Comparison of ENCODE assay signal across 8 mouse cellular contexts in genomic region chr12:80002474-80003125, GRCm38 (mm10).
A peak's percentile ranks its signal among the peaks of the same experiment; 100 is the strongest.
DNase-seq lines count a peak whose midpoint lies in the region; ATAC-seq and TF ChIP-seq lines count a peak whose summit lies in the region.

No protein-coding gene starts in this region.

- H3K4me1 ChIP-seq in heart, embryonic 10.5 days: peaks cover 56% of the 10 kb centered on the region
- H3K4me1 ChIP-seq in midbrain, embryonic 10.5 days: peaks cover 16% of the 10 kb centered on the region
- H3K4me1 ChIP-seq in midbrain, embryonic 13.5 days (replicated peaks): 0 out of 2 replicates have a peak, but pooled peaks cover 2% of the 10 kb centered on the region
- H3K4me1 ChIP-seq in hindbrain, embryonic 14.5 days (replicated peaks; ENCODE audit: control insufficient read depth, insufficient read depth, low read length): no peaks in the 10 kb centered on the region; the same call in 1 of the 2 replicates
- H3K4me1 ChIP-seq in stomach, postnatal 0 days (replicated peaks; ENCODE audit: control insufficient read depth, insufficient read depth): peaks cover 7% of the 10 kb centered on the region; the same call in 1 of the 2 replicates

- no peak for ATAC-seq in midbrain, embryonic 13.5 days
- peak; percentile 82 for ATAC-seq in hindbrain, embryonic 14.5 days (ENCODE audit: low FRiP score)
- no peak for ATAC-seq in stomach, postnatal 0 days (ENCODE audit: low FRiP score, low TSS enrichment)
- ATAC-seq in inflammation-experienced regulatory T-cells, adult 6 months: no peak

- H3K4me2 ChIP-seq in midbrain, embryonic 13.5 days (replicated peaks): no peak overlapping the region
- no peak overlapping the region for H3K4me2 ChIP-seq in hindbrain, embryonic 14.5 days (replicated peaks)
- H3K4me2 ChIP-seq in stomach, postnatal 0 days (replicated peaks; ENCODE audit: low read depth): no peak overlapping the region

- no peak for TF ChIP-seq EP300 in stomach, postnatal 0 days (optimal IDR thresholded peaks at IDR 0.05)

- H3K36me3 ChIP-seq in heart, embryonic 10.5 days: no peaks in the 10 kb centered on the region
- no peaks in the 10 kb centered on the region for H3K36me3 ChIP-seq in midbrain, embryonic 10.5 days
- H3K36me3 ChIP-seq in midbrain, embryonic 13.5 days: no peaks in the 10 kb centered on the region
- H3K36me3 ChIP-seq in hindbrain, embryonic 14.5 days (replicated peaks; ENCODE audit: control insufficient read depth, insufficient read depth): no peaks in the 10 kb centered on the region
- no peaks in the 10 kb centered on the region for H3K36me3 ChIP-seq in stomach, postnatal 0 days (ENCODE audit: control insufficient read depth, insufficient read depth, low read length)

- H3K4me3 ChIP-seq in heart, embryonic 10.5 days: no peak overlapping the region
- no peak overlapping the region for H3K4me3 ChIP-seq in midbrain, embryonic 10.5 days
- H3K4me3 ChIP-seq in midbrain, embryonic 13.5 days (replicated peaks): no peak overlapping the region
- H3K4me3 ChIP-seq in hindbrain, embryonic 14.5 days (replicated peaks; ENCODE audit: low read length): no peak overlapping the region
- no peak overlapping the region for H3K4me3 ChIP-seq in stomach, postnatal 0 days (ENCODE audit: low read depth, low read length)

- DNase-seq in heart, embryonic 10.5 days (ENCODE audit: low spot score): no peak
- DNase-seq in heart, postnatal 4 days: no peak
- no peak for DNase-seq in midbrain, embryonic 10.5 days (ENCODE audit: low spot score)
- peak; percentile 56 for DNase-seq in hindbrain, embryonic 14.5 days (ENCODE audit: low spot score)
- DNase-seq in stomach, postnatal 0 days (ENCODE audit: low spot score): no peak
- no peak for DNase-seq in frontal cortex, postnatal 10 days (ENCODE audit: low spot score in 2 of 2)

- no peaks in the 10 kb centered on the region for H3K27me3 ChIP-seq in heart, embryonic 10.5 days (ENCODE audit: insufficient read depth, poor library complexity, severe bottlenecking)
- no peaks in the 10 kb centered on the region for H3K27me3 ChIP-seq in midbrain, embryonic 10.5 days (ENCODE audit: low read depth, poor library complexity, severe bottlenecking)
- H3K27me3 ChIP-seq in midbrain, embryonic 13.5 days: no peaks in the 10 kb centered on the region
- no peaks in the 10 kb centered on the region for H3K27me3 ChIP-seq in hindbrain, embryonic 14.5 days (ENCODE audit: control insufficient read depth, insufficient read depth, low read length)
- no peaks in the 10 kb centered on the region for H3K27me3 ChIP-seq in stomach, postnatal 0 days (ENCODE audit: control insufficient read depth, insufficient read depth, low read length)

- 78% methylated on average over 13 of the region's 13 CpGs for WGBS in heart, embryonic 10.5 days
- 78% methylated on average over 13 of the region's 13 CpGs for WGBS in midbrain, embryonic 10.5 days
- WGBS in midbrain, embryonic 13.5 days: 71% methylated on average over 13 of the region's 13 CpGs
- WGBS in hindbrain, embryonic 14.5 days: 44% methylated on average over 13 of the region's 13 CpGs
- WGBS in stomach, postnatal 0 days: 63% methylated on average over 13 of the region's 13 CpGs

- no peak for TF ChIP-seq CTCF in stomach, postnatal 0 days (IDR thresholded peaks at IDR 0.05; ENCODE audit: low read depth)

- no peak overlapping the region for H3K9ac ChIP-seq in midbrain, embryonic 13.5 days (replicated peaks)
- H3K9ac ChIP-seq in hindbrain, embryonic 14.5 days: no peak overlapping the region
- no peak overlapping the region for H3K9ac ChIP-seq in stomach, postnatal 0 days (ENCODE audit: low read length)

- peak overlapping the region; percentile 72 for H3K27ac ChIP-seq in heart, embryonic 10.5 days
- peak overlapping the region; percentile 69 for H3K27ac ChIP-seq in midbrain, embryonic 10.5 days (replicated peaks)
- no peak overlapping the region for H3K27ac ChIP-seq in midbrain, embryonic 13.5 days
- 0 out of 2 replicates have a peak overlapping the region, but pooled peaks have one; percentile 21 for H3K27ac ChIP-seq in hindbrain, embryonic 14.5 days
- H3K27ac ChIP-seq in stomach, postnatal 0 days (replicated peaks): peak overlapping the region; percentile 79

- H3K9me3 ChIP-seq in heart, embryonic 10.5 days: no peaks in the 10 kb centered on the region
- no peaks in the 10 kb centered on the region for H3K9me3 ChIP-seq in midbrain, embryonic 10.5 days (replicated peaks)
- no peaks in the 10 kb centered on the region for H3K9me3 ChIP-seq in midbrain, embryonic 13.5 days
- no peaks in the 10 kb centered on the region for H3K9me3 ChIP-seq in hindbrain, embryonic 14.5 days (ENCODE audit: control insufficient read depth, low read length)
- no peaks in the 10 kb centered on the region for H3K9me3 ChIP-seq in stomach, postnatal 0 days (ENCODE audit: control insufficient read depth, low read length)
